Mouse (Mus musculus) heart, adult 2 months (tissue): Measurements from ENCODE around the gene Chpt1. TPM values are rescaled to one million over a fixed set of nuclear protein-coding genes. Genes with fewer than 3 reads are reported as not detected.

Experiments
- DNase-seq, 2 experiments: peaks; one replicate each; pipeline ENCODE4 v3.0.0; 2021
- H3K27ac ChIP-seq: fragments of 200-600 bp; 2 replicates; pipeline ENCODE4 v1.8.1; 2022
- H3K27me3 ChIP-seq: fragments of 200-500 bp; 2 replicates; pipeline ENCODE4 v1.6.1; 2012; ENCODE audit warnings: mild to moderate bottlenecking, low read length, inconsistent platforms, mixed read lengths; ENCODE audit not compliant: control insufficient read depth, insufficient read depth
- H3K36me3 ChIP-seq: fragments of 200-500 bp; 2 replicates; pipeline ENCODE4 v1.6.1; 2012; ENCODE audit warnings: low read length, inconsistent platforms; ENCODE audit not compliant: control insufficient read depth, insufficient read depth
- H3K4me1 ChIP-seq: fragments of 200-500 bp; 2 replicates; pipeline ENCODE4 v1.6.1; 2011; ENCODE audit warnings: low read length; ENCODE audit not compliant: control insufficient read depth, insufficient read depth
- H3K4me3 ChIP-seq: fragments of 200-600 bp; 2 replicates; pipeline ENCODE4 v1.8.1; 2022
- H3K79me2 ChIP-seq: fragments of 200-500 bp; replicated peaks from 2 replicates; pipeline ENCODE4 v1.6.1; 2012; ENCODE audit warnings: mild to moderate bottlenecking, inconsistent platforms, low read length, moderate library complexity, mixed read lengths; ENCODE audit not compliant: control insufficient read depth, insufficient read depth
- H3K9ac ChIP-seq: fragments of 200-500 bp; 2 replicates; pipeline ENCODE4 v1.6.1; 2012; ENCODE audit warnings: low read depth, mild to moderate bottlenecking, control low read depth, inconsistent platforms, low read length, mixed read lengths
- CTCF ChIP-seq: fragments of 200-600 bp; IDR thresholded peaks from 2 replicates; pipeline ENCODE4 v1.8.1; 2022; ENCODE audit warnings: antibody characterized with exemption, mild to moderate bottlenecking, moderate library complexity
- EP300 ChIP-seq: fragments of 200-500 bp; IDR thresholded peaks from 2 replicates; pipeline ENCODE4 v1.6.1; 2011; ENCODE audit warnings: low read depth, low read length, control low read depth; ENCODE audit not compliant: insufficient read depth
- POLR2A ChIP-seq: fragments of 200-500 bp; IDR thresholded peaks from 2 replicates; pipeline ENCODE4 v1.6.1; 2011; ENCODE audit warnings: mild to moderate bottlenecking, low read depth, low read length, control low read depth; ENCODE audit not compliant: insufficient read depth
- WGBS: fragments of 180-500 bp; shearing (Covaris S2); methylation state at CpG from one replicate; pipeline ENCODE4 v1.1.7; 2018; 5-methylcytosine and 5-hydroxymethylcytosine counted together
- intact Hi-C: fragments of 180-260 bp; cut with DNase I; formaldehyde crosslinking; loops from one replicate; pipeline ENCODE4 v1.15.1; 2025
- polyA plus RNA-seq: library from polyadenylated mRNA; depleted of rRNA; stranded (reverse); fragments of >200 nt; gene quantifications from 2 replicates; pipeline ENCODE4 v1.2.3, GENCODE M21; 2012
- total RNA-seq, 2 experiments: library from RNA; stranded (reverse); gene quantifications; 2 replicates each; pipeline ENCODE4 v1.2.3; 2021

Chpt1 gene
- total and polyA plus RNA-seq, 3 experiments = 230 to 334 (median 278) TPM

DNA sequence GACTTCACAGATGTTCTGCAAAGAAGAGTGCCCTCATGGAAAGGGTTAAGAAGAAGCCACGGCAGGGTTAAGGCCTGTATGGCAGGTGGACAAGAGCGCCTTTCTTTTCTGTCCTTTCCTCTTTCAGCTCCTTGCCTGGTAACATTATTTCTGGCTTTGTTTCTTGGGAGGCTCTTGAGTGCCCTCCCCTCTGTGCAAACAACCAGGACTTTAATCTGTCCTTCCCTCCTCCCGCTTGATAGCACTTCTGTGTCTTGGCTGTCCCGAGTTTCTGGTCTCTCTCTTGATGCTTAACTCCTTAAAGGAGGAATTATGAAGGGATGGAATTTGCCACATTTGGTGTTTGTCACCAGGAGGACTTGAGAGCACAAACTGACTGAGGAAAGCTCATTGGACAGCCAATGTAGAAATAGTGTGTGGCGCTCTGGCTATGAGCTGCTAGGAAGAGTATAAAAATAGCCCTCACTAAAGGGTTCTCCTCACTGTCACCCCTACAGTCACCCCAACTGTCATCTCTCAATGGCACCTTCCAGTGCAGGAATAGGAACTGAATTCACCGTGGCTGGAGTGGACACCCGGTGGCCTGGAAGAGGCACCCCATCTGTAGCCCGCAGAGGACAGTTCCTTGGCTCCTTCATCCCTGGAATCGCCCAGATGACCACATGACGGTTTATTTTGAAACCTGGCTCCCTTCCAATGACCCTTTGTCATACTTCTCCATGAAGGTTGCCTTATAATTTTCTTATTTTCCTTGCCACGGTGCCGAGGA lies 6.8 kb upstream of the Chpt1 start:
- Histone ChIP-seq H3K79me2 (no peaks in the 10 kb centered on the region), H3K4me3 (no peak overlapping the region), H3K27me3 (no peaks in the 10 kb centered on the region), H3K36me3 (no peaks in the 10 kb centered on the region), H3K9ac (0 out of 2 replicates have a peak overlapping the region, but pooled peaks have one; percentile 4), H3K4me1 (peaks cover 1% of the 10 kb centered on the region; the same call in 1 of the 2 replicates), H3K27ac (peak overlapping the region; percentile 87)
- TF ChIP-seq EP300 (peak; percentile 80), CTCF (no peak), POLR2A (0 out of 2 replicates have a peak, but pooled peaks have one; percentile 13)
- 39% methylated on average over 12 of the region's 12 CpGs for WGBS
- intact Hi-C loops = loop anchor here (5.0 kb wide), 1 partner anchor 112 kb away; no protein-coding TSS in a partner anchor
- peak; percentile 53 to 80 for DNase-seq

DNA sequence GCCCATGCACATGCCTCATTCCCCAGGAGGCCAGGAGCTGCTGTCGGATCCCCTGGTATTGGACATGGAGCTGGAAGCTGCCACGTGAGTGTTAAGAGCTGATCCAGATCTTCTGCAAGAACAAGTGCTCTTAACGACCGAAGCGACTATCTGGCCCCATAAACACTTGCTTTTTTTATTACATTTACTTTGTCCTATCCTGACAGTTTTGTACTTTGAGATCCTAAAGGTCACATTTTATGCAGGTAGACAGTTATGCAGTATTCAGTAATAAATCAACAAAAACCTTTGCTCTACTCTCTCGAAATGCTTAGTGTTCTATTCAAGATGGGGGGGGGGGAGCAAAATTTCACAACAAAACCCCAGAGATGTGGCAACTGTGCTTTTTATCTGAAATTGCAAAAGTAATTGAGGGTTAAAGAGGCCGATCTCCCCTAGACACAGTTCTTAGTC lies 3.8 kb upstream of the Chpt1 start:
- no peak overlapping the region for H3K9ac ChIP-seq
- H3K79me2 ChIP-seq = no peaks in the 10 kb centered on the region
- peaks cover 1% of the 10 kb centered on the region; the same call in 1 of the 2 replicates for H3K4me1 ChIP-seq
- intact Hi-C loops = no loop called here
- no peak for TF ChIP-seq EP300
- no peak for TF ChIP-seq CTCF
- TF ChIP-seq POLR2A = no peak
- H3K4me3 ChIP-seq = no peak overlapping the region
- H3K27me3 ChIP-seq = no peaks in the 10 kb centered on the region
- WGBS = 74% methylated on average over 7 of the region's 7 CpGs
- H3K27ac ChIP-seq = no peak overlapping the region
- H3K36me3 ChIP-seq = 0 out of 2 replicates have a peak, but pooled peaks cover 2% of the 10 kb centered on the region
- DNase-seq = no peak

GRCm38 (mm10) chr10:88505256-88505655 lies 1.4 kb upstream of the Chpt1 start:
- Histone ChIP-seq H3K36me3 (peaks cover 4% of the 10 kb centered on the region), H3K79me2 (peaks cover 3% of the 10 kb centered on the region; the same call in 1 of the 2 replicates), H3K27ac (no peak overlapping the region), H3K27me3 (no peaks in the 10 kb centered on the region), H3K9ac (no peak overlapping the region), H3K4me1 (no peaks in the 10 kb centered on the region; the same call in 1 of the 2 replicates), H3K4me3 (no peak overlapping the region)
- no peak for TF ChIP-seq CTCF
- no peak for TF ChIP-seq POLR2A
- TF ChIP-seq EP300 = no peak
- no peak for DNase-seq
- 76% methylated on average over 5 of the region's 5 CpGs for WGBS
- intact Hi-C loops = no loop called here

- TF ChIP-seq POLR2A = no peak
- TF ChIP-seq EP300 = no peak
- TF ChIP-seq CTCF = no peak
- Histone ChIP-seq H3K27ac (peak overlapping the region; percentile 85), H3K4me1 (no peaks in the 10 kb centered on the region), H3K79me2 (peaks cover 3% of the 10 kb centered on the region; the same call in 1 of the 2 replicates), H3K4me3 (no peak overlapping the region), H3K36me3 (peaks cover 4% of the 10 kb centered on the region), H3K27me3 (no peaks in the 10 kb centered on the region), H3K9ac (peak overlapping the region; percentile 70; the same call in 1 of the 2 replicates)
- intact Hi-C loops = loop anchor here (5.0 kb wide), 2 partner anchors 127 to 228 kb away; partner anchors contain the start of genes Arl1, Dram1 and Gnptab
- WGBS = 77% methylated on average over 3 of the region's 3 CpGs
- DNase-seq = no peak
Observed at GRCm38 (mm10) chr10:88504481-88504880, 608 bp upstream of the Chpt1 start.

GRCm38 (mm10) chr10:88502919-88503318 lies 954 bp downstream of the Chpt1 start:
- no peak for TF ChIP-seq EP300
- no peak for TF ChIP-seq POLR2A
- Histone ChIP-seq H3K27ac (peak overlapping the region; percentile 93), H3K9ac (peak overlapping the region; percentile 85), H3K36me3 (peaks cover 4% of the 10 kb centered on the region), H3K4me3 (peak overlapping the region; percentile 81), H3K4me1 (no peaks in the 10 kb centered on the region), H3K79me2 (peaks cover 3% of the 10 kb centered on the region; the same call in 1 of the 2 replicates), H3K27me3 (no peaks in the 10 kb centered on the region)
- intact Hi-C loops = loop anchor here (5.0 kb wide), 2 partner anchors 126 to 229 kb away; partner anchors contain the start of genes Arl1, Dram1 and Gnptab
- WGBS = 20% methylated on average over 4 of the region's 4 CpGs
- DNase-seq = no peak
